Mouse (Mus musculus) thymus, postnatal 4 days (tissue): ENCODE data around the gene Paox.

ENCODE experiments used
- DNase-seq: peaks from one replicate; pipeline ENCODE4 v3.0.0; 2021

Paox gene

DNA sequence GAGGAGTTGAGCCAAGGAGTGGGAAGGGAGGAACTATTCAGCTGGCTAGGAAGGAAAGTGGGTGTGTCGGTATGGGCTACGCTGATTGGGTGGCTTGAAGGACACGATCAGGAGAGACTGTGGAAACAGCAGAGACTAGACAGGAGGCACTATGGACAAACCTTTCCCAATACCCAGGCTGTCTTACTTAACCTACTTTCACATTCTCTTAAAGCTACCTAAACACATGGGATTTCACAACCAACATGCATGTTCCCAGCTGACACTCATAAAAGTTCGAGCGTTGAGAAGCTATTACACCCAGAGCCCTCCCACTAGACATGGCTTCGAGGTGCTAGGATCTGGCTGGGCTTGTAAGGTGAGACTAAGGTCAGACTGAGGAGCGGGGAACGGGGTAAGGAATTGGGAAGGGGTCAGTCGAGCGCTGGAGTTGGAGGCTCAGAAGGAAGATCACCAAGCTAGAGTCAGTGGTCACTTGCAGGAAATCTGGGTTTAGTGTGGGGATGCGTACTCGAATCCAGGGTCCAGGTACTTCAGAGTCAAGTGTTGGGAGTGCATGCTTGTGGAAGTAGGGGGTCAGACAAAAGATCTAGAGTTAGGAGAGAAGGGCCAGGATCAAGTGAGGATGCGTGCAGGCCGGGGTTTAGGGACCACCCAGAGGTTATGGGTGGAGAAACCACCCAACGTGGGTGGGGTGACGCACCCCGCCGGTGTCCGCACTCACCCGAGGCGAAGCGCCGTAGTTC lies at the start of gene Paox:
Paox (plus strand) TSS at position 217 of the 746 bp plus-strand sequence.
- peak; percentile 15 for DNase-seq

DNA sequence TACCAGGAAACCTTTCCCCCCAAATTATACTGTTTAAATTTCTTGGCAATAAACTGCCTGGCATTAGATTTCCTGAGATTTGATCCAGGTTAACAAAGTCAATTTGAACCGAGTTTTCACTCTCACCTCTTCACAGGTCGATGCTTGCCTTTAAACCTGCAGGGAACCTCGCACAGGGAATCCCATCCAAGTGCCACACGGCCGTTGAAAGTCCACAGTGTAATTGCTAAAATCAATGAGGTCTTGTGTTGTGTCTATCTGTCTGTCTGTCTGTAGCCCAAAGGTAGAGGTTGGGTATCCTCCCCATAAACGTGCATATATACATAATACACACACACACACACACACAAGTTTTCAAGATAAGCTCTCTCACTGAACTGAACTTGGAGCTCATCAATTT lies 48.2 kb upstream of the Paox start:
- no peak for DNase-seq

- DNase-seq: no peak
Measured at GRCm38 (mm10) chr7:140070042-140070711, 45.4 kb upstream of the Paox start.

- no peak for DNase-seq
Measured at GRCm38 (mm10) chr7:140077698-140078097, 37.9 kb upstream of the Paox start.

GRCm38 (mm10) chr7:140078711-140079110 lies 36.9 kb upstream of the Paox start:
- peak; percentile 78 for DNase-seq

DNA sequence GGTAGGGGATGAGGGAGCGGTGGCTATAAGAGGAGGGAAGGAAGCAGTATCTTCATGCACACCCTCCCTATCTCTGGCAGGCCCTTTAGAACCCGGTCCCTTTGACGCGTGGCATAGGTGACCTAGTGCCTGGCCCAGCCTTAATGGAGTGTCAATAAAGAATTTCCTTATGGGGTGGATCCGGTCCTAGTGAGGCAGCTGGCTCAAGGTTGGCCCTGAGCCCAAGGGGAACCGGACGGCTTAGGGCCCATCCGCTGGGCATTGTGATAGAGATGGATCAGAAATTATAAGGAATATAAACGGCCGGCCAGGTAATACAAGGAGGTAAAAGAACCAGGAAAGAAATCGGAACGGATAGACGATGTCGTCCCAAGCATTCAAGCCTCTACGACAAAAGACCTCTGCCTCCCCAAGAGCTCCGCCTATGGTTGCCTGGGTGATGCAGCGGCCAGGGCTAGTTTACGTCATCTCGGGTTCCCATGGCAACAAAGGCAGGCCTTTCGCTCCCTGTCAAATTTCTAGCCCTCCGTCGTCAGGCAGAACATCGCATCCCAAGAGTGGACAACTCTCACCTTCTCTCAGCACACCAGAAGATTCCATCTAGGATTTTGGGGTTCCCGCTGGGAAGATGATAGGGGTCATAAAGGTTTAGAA lies 35.0 kb upstream of the Paox start:
- peak; percentile 62 for DNase-seq

- no peak for DNase-seq
Measured at GRCm38 (mm10) chr7:140081408-140082241, 34.0 kb upstream of the Paox start.

DNA sequence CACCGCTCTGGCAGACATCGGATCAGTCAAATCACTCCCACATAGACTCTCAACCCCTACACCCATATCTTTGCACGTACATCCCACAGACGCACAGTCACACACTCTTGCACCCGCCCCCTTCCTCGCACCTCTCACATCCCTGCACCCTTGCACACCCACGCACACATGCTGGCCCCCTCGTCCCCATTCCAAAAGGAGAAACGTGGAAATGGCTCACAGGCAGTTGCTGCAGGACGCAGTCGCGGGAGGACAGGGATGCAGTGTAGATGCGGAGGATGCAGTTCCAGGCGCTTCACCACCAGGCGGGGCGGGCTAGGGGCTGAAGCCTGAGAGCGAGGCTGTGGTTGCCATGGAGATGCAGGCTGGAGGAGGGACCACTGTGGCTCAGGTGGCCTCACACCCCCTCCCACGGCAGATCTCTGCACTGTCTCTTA lies 33.3 kb upstream of the Paox start, which contains the start of gene Caly:
Caly (minus strand) TSS at position 307 of the 437 bp plus-strand sequence.
- peak; percentile 77 for DNase-seq

DNA sequence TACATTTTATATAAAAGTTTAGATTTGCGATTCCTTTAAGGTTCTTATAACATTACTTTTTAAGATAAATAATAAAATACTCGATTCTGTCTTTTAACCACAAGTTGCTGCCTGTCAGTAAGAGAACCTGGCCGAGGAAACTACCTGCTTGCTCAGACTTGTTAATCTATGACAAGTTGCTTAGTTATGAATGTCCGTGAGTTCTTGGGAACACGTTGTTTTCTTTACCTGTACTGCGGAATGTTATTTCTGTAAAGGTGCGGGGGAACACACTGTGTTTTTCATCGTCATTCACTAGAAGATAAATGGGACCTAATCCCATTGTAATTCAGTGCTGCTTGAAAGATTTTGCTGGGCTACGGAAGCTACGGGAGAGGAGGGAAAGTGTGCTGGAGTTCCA lies 25.0 kb upstream of the Paox start:
- DNase-seq: no peak

DNA sequence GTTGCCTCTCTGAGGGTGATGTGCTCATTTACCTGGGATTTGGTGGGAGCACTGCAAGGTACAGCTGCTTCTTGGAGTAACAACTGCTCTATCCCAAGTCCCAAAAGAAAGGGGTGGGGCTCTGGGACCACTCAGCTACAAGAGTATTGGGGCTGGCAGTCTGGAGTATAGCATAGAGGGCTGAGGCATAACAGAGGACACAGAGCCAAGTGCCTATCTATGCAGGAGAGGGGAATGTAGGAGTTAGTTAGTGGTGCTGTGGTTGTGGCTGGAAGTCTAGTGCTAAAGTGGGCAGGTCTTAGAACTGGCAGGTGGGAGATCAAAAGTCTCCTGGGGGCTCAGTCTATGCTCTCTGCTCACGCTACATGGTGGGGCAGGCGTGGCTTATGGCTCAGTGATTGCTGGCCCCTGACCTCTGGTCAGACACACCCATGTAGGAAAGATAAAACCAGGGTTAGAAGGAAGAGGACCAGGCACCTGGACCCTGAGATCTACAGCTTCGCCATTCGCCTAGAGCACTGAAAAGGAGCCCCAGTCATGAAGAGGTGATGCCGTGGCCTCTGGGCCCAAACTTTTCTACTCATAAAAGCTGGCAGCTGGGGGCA lies 22.6 kb upstream of the Paox start, which contains the start of gene Prap1:
Prap1 (plus strand) TSS at position 472 of the 605 bp plus-strand sequence.
- no peak for DNase-seq

GRCm38 (mm10) chr7:140094954-140095353 lies 20.6 kb upstream of the Paox start:
- no peak for DNase-seq

DNA sequence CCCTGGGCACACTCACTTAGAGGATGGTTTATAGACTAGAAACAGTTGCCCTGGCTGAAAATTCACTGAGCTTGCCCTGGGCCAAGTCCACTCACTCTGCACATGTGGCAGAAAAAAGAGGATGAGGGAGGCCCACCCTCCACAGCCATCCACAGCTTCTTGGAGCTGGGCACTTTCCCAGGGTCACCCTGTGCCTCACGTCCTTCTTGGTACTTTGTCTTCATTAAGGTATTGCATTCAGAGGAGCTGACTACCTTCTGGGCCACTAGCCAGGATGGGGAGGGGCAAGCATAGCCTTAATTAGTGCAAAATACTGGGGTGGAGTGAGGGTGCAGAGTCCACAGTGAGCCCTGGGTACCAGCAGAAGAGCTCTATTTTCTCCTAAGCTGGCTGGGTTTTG lies 20.0 kb upstream of the Paox start:
- no peak for DNase-seq

GRCm38 (mm10) chr7:140096055-140096454 lies 19.5 kb upstream of the Paox start:
- DNase-seq: no peak

DNA sequence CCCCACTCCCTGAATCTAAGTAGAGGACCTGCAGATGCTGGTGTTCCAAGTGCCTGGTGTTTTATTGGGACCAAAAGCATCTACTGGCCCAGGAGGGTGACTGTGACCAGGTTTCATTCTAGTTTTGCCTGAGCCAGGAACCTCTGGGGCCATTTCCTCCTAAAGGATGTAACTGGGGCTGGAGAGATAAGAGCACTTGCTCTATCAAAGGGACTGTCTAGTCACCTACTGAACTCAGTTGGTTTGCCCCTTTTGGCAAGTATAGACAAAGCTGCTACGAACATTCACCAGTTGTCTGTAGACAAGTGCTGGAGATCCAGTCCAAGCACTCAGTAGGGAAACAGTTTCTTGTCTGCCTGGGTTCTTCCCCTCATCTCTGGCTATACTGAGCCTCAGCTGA lies 17.1 kb upstream of the Paox start:
- DNase-seq: no peak

DNA sequence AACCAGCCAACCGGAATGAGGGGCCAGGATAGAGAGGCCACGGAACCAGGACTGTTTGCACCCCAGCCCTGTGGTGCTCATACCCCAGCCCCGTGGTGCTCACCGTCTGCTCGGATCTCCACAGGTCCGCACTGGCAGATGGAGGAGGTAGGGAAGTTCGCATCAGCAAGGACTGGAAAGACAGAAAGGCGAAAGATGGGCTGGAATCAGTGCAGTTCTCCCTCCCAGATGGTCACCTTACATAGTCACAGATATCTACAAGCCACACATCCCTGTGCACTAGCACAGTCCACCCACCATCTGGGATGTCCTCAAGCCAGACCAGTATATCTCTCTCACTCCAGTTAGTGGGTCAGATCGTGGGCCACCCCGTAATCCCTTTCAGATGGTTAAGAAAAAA lies 14.1 kb upstream of the Paox start:
- no peak for DNase-seq

DNA sequence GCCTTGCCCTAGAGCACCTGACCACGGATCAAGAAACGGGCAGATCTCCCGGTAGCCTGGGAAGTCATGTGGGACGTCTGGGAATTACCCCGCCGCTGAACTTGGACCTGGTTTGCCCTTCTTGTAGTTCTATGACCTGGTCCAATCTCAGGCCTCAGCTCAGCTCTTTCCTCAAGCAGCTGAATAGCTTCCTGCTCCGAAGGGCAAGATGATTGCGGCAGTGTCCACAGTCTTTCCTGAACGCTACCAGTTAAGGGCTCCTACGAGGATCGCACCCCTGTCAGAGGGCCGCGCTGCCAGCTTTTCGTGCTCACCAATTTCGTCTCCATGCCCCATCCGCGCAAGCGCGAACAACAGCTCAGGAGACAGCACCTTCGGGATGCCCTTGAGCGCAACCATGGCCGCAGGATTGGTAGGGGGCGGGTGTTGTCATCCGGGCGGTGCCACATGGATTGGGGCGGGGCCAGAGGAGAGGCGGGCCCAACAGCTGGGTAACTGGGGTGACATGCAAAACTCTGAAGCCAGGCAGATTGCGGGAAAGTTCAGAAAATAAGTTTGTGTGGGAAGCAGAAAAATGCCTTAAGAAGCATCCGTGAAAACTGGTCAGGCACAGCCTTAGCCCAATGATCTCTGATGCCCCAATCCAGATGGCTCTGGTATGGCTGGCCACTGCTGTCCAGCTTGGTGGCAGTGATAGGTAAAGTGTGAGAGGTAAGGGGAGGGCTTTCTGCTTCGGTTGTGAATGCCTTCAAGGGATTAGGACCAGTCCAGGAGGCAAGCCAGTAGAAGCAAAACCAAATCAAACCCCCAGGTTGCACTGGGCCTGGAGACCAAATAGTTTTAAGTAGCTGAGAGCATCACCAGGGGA lies 13.4 kb upstream of the Paox start, which contains the start of gene Fuom:
Fuom (minus strand) TSS at position 449 of the 868 bp plus-strand sequence.
- DNase-seq: peak; percentile 91

GRCm38 (mm10) chr7:140104009-140104408 lies 11.6 kb upstream of the Paox start:
- DNase-seq: no peak

DNA sequence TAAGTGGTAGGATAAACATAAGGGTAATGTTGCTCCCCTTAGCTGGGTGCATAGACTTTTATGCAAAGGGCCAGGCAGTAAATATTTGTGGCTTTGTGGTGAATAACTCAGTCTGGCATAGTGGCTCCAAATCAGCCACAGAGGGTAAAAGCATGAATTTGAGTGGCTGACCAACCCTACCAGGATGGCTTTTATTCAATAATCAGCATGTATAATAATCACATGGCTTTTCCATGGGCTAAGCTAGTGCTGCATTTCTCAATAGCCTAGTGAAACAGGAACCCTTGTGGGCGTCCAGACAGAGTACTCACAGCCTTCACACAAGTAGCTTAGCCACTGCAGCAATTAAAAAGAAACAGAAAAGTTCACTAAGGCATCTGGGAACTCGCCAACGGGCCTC lies 3.7 kb upstream of the Paox start:
- no peak for DNase-seq

- peak; percentile 87 for DNase-seq
Measured at GRCm38 (mm10) chr7:140116329-140117054, 893 bp downstream of the Paox start, which contains the start of gene Echs1. TSS of gene Echs1 (minus strand) at chr7:140116476.

DNA sequence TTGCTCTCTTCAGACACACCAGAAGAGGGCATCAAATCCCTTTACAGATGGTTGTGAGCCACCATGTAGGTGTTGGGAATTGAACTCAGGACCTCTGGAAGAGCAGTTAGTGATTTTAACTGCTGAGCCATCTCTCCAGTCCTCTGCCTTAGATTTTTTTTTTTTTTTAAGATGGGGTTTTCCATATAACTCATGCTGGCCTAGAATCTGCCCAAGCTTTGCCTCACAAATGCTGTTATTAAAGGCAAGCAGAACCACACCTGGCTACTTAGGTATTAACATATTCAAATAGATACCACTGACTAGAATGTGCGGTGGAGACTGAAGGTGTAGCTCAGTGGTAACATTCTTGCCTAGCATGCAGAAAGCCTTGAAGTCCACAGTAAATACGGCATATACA lies 4.9 kb downstream of the Paox start:
- DNase-seq: no peak
